Mouse (Mus musculus) megakaryocyte, embryonic 14.5 days (primary cell): Measurements from ENCODE around the gene Scoc.

Experiments
- FLI1 ChIP-seq: IDR thresholded peaks from 2 replicates; pipeline ENCODE4 v1.6.1; 2012; ENCODE audit warnings: low read length, inconsistent platforms, mixed read lengths
- GATA1 ChIP-seq: IDR thresholded peaks from 3 replicates; pipeline ENCODE4 v1.6.1; 2012; ENCODE audit warnings: mixed read lengths, low read length, inconsistent platforms, borderline replicate concordance

GRCm38 (mm10) chr8:83429071-83429524 is 29.1 kb downstream of the Scoc start:
- TF ChIP-seq GATA1 (no peak), FLI1 (no peak)
